Mouse (Mus musculus) left cerebral cortex, adult 18-20 months (tissue): ENCODE measurements around the gene Pus7l. TPM values are rescaled to one million over a fixed set of nuclear protein-coding genes. Genes with fewer than 3 reads are reported as not detected.

Experiments used
- DNase-seq, 2 experiments: peaks; one replicate each; pipeline ENCODE4 v3.0.0; 2021 to 2022; ENCODE audit warnings: low spot score in 2 of 2, mixed read lengths in 1 of 2
- total RNA-seq, 2 experiments: library from RNA; stranded (reverse); gene quantifications; 2 replicates each; pipeline ENCODE4 v1.2.3; 2021

Pus7l gene
- total RNA-seq, 2 experiments from 2014 or later: 2.4 to 3.0 TPM

- DNase-seq: no peak
Measured at GRCm38 (mm10) chr15:94479513-94480136, 63.7 kb downstream of the Pus7l start.

DNA sequence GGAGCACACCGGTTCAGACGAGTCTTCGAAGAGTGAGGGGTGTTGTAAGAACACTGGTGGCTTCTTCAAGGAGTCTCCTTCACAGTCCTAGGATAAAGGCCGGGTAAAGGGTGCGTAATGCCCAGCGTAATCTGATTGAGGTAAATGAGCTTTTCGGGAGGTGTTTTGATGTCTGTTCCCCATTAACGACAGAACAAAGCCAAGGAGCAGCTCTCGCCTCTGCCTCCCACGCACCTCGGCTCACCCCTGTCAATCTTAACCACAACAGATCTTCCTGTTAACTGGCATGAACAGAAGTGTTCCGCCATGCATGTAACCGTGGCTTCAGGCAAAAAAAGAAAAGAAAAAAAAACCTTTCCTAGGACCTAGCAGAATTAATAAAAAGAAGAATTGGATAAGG, 64.6 kb downstream of the Pus7l start:
- DNase-seq: no peak

- DNase-seq: no peak
Measured at GRCm38 (mm10) chr15:94477287-94477686, 66.1 kb downstream of the Pus7l start.

- no peak for DNase-seq
Measured at GRCm38 (mm10) chr15:94475975-94476374, 67.4 kb downstream of the Pus7l start.

Other genes starting within 250 kb of the Pus7l start
- gene Adamts20, start 78.1 kb downstream of the Pus7l start, total RNA-seq: 1 to 10 TPM; 6.3 to 7.3 TPM
- 1 to 10 TPM; 1.3 to 1.4 TPM for gene Irak4, start 96 bp upstream of the Pus7l start, total RNA-seq
- 10 to 100 TPM; 40.5 to 41.0 TPM for gene Twf1, start 46.3 kb upstream of the Pus7l start, total RNA-seq
- 1 to 10 TPM; 5.8 to 7.2 TPM for gene Tmem117, start 85.7 kb upstream of the Pus7l start, total RNA-seq